Mouse (Mus musculus) embryonic facial prominence, embryonic 10.5 days (tissue): ENCODE results near the gene Gucy1b2. TPM values are rescaled to one million over a fixed set of nuclear protein-coding genes. Genes with fewer than 3 reads are reported as not detected.

Source experiments
- DNase-seq: peaks from one replicate; pipeline ENCODE4 v3.0.0-alpha.2; 2017; ENCODE audit warnings: low spot score
- H3K27ac ChIP-seq: fragments of 300-500 bp; sonication (generic); replicated peaks from 2 replicates; pipeline ENCODE4 v1.5.1; 2016; ENCODE audit warnings: mild to moderate bottlenecking
- H3K27me3 ChIP-seq: fragments of 300-500 bp; sonication (generic); replicated peaks from 2 replicates; pipeline ENCODE4 v1.6.1; 2016; ENCODE audit warnings: low read depth, mild to moderate bottlenecking; ENCODE audit not compliant: poor library complexity, severe bottlenecking
- H3K36me3 ChIP-seq: fragments of 300-500 bp; sonication (generic); replicated peaks from 2 replicates; pipeline ENCODE4 v1.6.1; 2016; ENCODE audit warnings: mild to moderate bottlenecking, moderate library complexity
- H3K4me1 ChIP-seq: fragments of 300-500 bp; sonication (generic); 2 replicates; pipeline ENCODE4 v1.6.1; 2016
- H3K4me3 ChIP-seq: fragments of 300-500 bp; sonication (generic); 2 replicates; pipeline ENCODE4 v1.5.1; 2016; ENCODE audit warnings: mild to moderate bottlenecking, moderate library complexity
- H3K9me3 ChIP-seq: fragments of 300-500 bp; sonication (generic); 2 replicates; pipeline ENCODE4 v1.6.1; 2016; ENCODE audit warnings: mild to moderate bottlenecking
- WGBS: fragments of 180-500 bp; shearing (Covaris S2); methylation state at CpG from one replicate; pipeline ENCODE4 v1.1.7; 2016; 5-methylcytosine and 5-hydroxymethylcytosine counted together
- polyA plus RNA-seq: library from polyadenylated mRNA; unstranded; fragments of >200 nt; fragmentation: Nextera tagmentation; extraction: Ambion mirVana; gene quantifications from 2 replicates; pipeline ENCODE4 v1.2.1, GENCODE M21; 2016

Gucy1b2 gene
- polyA plus RNA-seq, 1 experiment from 2014 or later = not detected

GRCm38 (mm10) chr14:62459541-62459940 is 3.5 kb upstream of the Gucy1b2 start:
- WGBS = 66% methylated on average over 11 of the region's 11 CpGs
- H3K27ac ChIP-seq = no peak overlapping the region

GRCm38 (mm10) chr14:62457420-62458181 is 1.5 kb upstream of the Gucy1b2 start:
- 20% methylated on average over 22 of the region's 22 CpGs for WGBS
- Histone ChIP-seq H3K27ac (no peak overlapping the region), H3K27me3 (peaks cover 1% of the 10 kb centered on the region), H3K4me1 (peaks cover 6% of the 10 kb centered on the region), H3K9me3 (no peaks in the 10 kb centered on the region), H3K4me3 (0 out of 2 replicates have a peak overlapping the region, but pooled peaks have one; percentile 21), H3K36me3 (no peaks in the 10 kb centered on the region)
- DNase-seq = peak; percentile 85

More at GRCm38 (mm10) chr14:62459541-62459940, 3.5 kb upstream of the Gucy1b2 start:
- Histone ChIP-seq H3K36me3 (no peaks in the 10 kb centered on the region), H3K9me3 (no peaks in the 10 kb centered on the region), H3K4me1 (peaks cover 8% of the 10 kb centered on the region), H3K27me3 (peaks cover 21% of the 10 kb centered on the region), H3K4me3 (no peak overlapping the region)
- no peak for DNase-seq

GRCm38 (mm10) chr14:62455570-62455879 is 564 bp downstream of the Gucy1b2 start:
- Histone ChIP-seq H3K9me3 (no peaks in the 10 kb centered on the region), H3K27me3 (no peaks in the 10 kb centered on the region; the same call in 1 of the 2 replicates), H3K4me3 (no peak overlapping the region), H3K4me1 (peaks cover 6% of the 10 kb centered on the region), H3K36me3 (no peaks in the 10 kb centered on the region), H3K27ac (no peak overlapping the region)
- 81% methylated on average over 5 of the region's 5 CpGs for WGBS
- no peak for DNase-seq

GRCm38 (mm10) chr14:62454760-62455569 is 1.1 kb downstream of the Gucy1b2 start:
- DNase-seq = no peak
- no peak overlapping the region for H3K4me3 ChIP-seq
- H3K4me1 ChIP-seq = peaks cover 6% of the 10 kb centered on the region
- H3K27me3 ChIP-seq = no peaks in the 10 kb centered on the region; the same call in 1 of the 2 replicates
- no peaks in the 10 kb centered on the region for H3K9me3 ChIP-seq
- no peak overlapping the region for H3K27ac ChIP-seq
- WGBS = 75% methylated on average over 9 of the region's 9 CpGs
- no peaks in the 10 kb centered on the region for H3K36me3 ChIP-seq

GRCm38 (mm10) chr14:62454136-62454535 is 2.0 kb downstream of the Gucy1b2 start:
- H3K4me1 ChIP-seq = peaks cover 6% of the 10 kb centered on the region
- no peaks in the 10 kb centered on the region for H3K9me3 ChIP-seq
- DNase-seq = no peak
- no peaks in the 10 kb centered on the region; the same call in 1 of the 2 replicates for H3K27me3 ChIP-seq
- H3K36me3 ChIP-seq = no peaks in the 10 kb centered on the region
- no peak overlapping the region for H3K4me3 ChIP-seq
- no peak overlapping the region for H3K27ac ChIP-seq
- 84% methylated on average over 3 of the region's 3 CpGs for WGBS

GRCm38 (mm10) chr14:62453276-62453675 is 2.8 kb downstream of the Gucy1b2 start:
- Histone ChIP-seq H3K9me3 (no peaks in the 10 kb centered on the region), H3K27me3 (no peaks in the 10 kb centered on the region; the same call in 1 of the 2 replicates), H3K27ac (no peak overlapping the region), H3K4me1 (peaks cover 6% of the 10 kb centered on the region), H3K36me3 (no peaks in the 10 kb centered on the region), H3K4me3 (no peak overlapping the region)
- 82% methylated on average over 11 of the region's 11 CpGs for WGBS
- DNase-seq = no peak

- no peak for DNase-seq
- Histone ChIP-seq H3K27me3 (no peaks in the 10 kb centered on the region), H3K36me3 (no peaks in the 10 kb centered on the region), H3K9me3 (no peaks in the 10 kb centered on the region), H3K27ac (no peak overlapping the region), H3K4me1 (no peaks in the 10 kb centered on the region), H3K4me3 (no peak overlapping the region)
- WGBS = 95% methylated on average over 1 of the region's 1 CpGs
Observed at GRCm38 (mm10) chr14:62450706-62451105, 5.4 kb downstream of the Gucy1b2 start.

- H3K36me3 ChIP-seq = no peaks in the 10 kb centered on the region
- WGBS = 86% methylated on average over 3 of the region's 3 CpGs
- no peak overlapping the region for H3K27ac ChIP-seq
- no peaks in the 10 kb centered on the region for H3K27me3 ChIP-seq
- H3K4me3 ChIP-seq = no peak overlapping the region
- no peak for DNase-seq
- H3K9me3 ChIP-seq = no peaks in the 10 kb centered on the region
- peaks cover 7% of the 10 kb centered on the region; the same call in 1 of the 2 replicates for H3K4me1 ChIP-seq
Observed at GRCm38 (mm10) chr14:62447214-62447548, 8.9 kb downstream of the Gucy1b2 start.

- Histone ChIP-seq H3K36me3 (no peaks in the 10 kb centered on the region), H3K9me3 (no peaks in the 10 kb centered on the region), H3K4me3 (no peak overlapping the region), H3K4me1 (peaks cover 7% of the 10 kb centered on the region; the same call in 1 of the 2 replicates), H3K27ac (no peak overlapping the region), H3K27me3 (no peaks in the 10 kb centered on the region)
- whole genome bisulfite sequencing = 85% methylated on average over 7 of the region's 7 CpGs
- DNase-seq = no peak
Observed at GRCm38 (mm10) chr14:62446385-62447213, 9.5 kb downstream of the Gucy1b2 start.

- WGBS = 78% methylated on average over 6 of the region's 6 CpGs
- Histone ChIP-seq H3K9me3 (no peaks in the 10 kb centered on the region), H3K36me3 (no peaks in the 10 kb centered on the region), H3K27me3 (no peaks in the 10 kb centered on the region), H3K4me1 (peaks cover 7% of the 10 kb centered on the region; the same call in 1 of the 2 replicates), H3K4me3 (no peak overlapping the region), H3K27ac (no peak overlapping the region)
- no peak for DNase-seq
Observed at GRCm38 (mm10) chr14:62443840-62444430, 12.2 kb downstream of the Gucy1b2 start.

- no peaks in the 10 kb centered on the region for H3K36me3 ChIP-seq
- H3K27me3 ChIP-seq = no peaks in the 10 kb centered on the region
- peaks cover 7% of the 10 kb centered on the region; the same call in 1 of the 2 replicates for H3K4me1 ChIP-seq
- no peak for DNase-seq
- 87% methylated on average over 1 of the region's 1 CpGs for WGBS
- no peak overlapping the region for H3K27ac ChIP-seq
- H3K9me3 ChIP-seq = no peaks in the 10 kb centered on the region
- no peak overlapping the region for H3K4me3 ChIP-seq
Observed at GRCm38 (mm10) chr14:62442971-62443370, 13.1 kb downstream of the Gucy1b2 start.

- Histone ChIP-seq H3K4me3 (no peak overlapping the region), H3K27me3 (no peaks in the 10 kb centered on the region), H3K9me3 (no peaks in the 10 kb centered on the region), H3K4me1 (peaks cover 7% of the 10 kb centered on the region; the same call in 1 of the 2 replicates), H3K27ac (no peak overlapping the region), H3K36me3 (no peaks in the 10 kb centered on the region)
- no peak for DNase-seq
Observed at GRCm38 (mm10) chr14:62440036-62440435, 16.1 kb downstream of the Gucy1b2 start.
